Mouse (Mus musculus): Measurements from ENCODE around the gene Rdh16f2. TPM values are rescaled to one million over a fixed set of nuclear protein-coding genes. Genes with fewer than 3 reads are reported as not detected.
"Not testable (repeated sequence)": the region's sequence is repeated elsewhere in the genome, so short reads cannot be mapped to it uniquely, and the experiment has no call there.

Rdh16f2 gene
- total RNA-seq, 2 experiments from 2014 or later, result not detected

- no peak for DNase-seq (ENCODE audit: low spot score in 2 of 2)
Observed at GRCm38 (mm10) chr10:127888605-127889004, 22.3 kb downstream of the Rdh16f2 start, which contains the start of gene Rdh7. Gene Rdh7 (minus strand): TSS chr10:127888817.

DNA sequence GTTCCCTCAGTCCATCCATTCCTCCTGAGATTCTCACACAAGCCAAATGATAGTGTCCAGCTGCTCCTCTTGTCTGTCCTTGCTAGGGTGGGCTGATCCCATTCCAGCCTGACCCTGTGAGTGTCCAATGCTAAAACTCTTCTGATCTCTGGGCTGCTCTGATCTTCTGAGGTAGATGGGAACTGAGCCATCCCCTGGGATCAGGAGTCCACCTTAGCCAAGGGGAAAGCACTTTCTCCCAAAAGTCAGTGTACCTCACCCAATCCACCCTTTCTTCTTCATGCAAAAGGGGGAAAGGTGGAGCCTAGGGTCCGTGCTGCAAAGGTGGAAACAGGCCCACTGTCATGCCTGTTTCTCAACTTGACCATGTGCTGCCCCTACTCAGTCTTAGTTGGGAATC is 25.2 kb downstream of the Rdh16f2 start:
- no peak for DNase-seq (ENCODE audit: low spot score in 2 of 2)

GRCm38 (mm10) chr10:127893163-127894022 is 27.1 kb downstream of the Rdh16f2 start:
- DNase-seq (ENCODE audit: low spot score in 2 of 2), result not testable (repeated sequence)

DNA sequence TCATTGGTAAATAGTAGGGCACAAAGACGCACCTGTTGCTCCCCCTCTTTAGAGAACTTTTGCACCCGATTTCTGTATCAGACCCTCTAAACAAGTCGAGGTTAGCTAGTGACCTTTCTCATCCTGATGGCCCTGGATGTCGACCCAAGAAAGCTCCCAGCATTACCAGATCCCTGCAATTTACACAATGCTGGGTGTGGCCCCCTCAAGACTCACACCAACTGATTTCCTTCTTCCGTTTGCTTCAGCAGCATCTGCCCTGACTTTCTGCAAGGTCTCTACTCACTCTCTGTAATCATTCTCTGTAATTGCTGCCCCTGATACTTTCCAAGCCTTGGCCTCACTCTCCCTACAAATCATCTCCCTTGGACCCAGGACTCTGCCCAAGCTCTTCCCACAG is 30.4 kb downstream of the Rdh16f2 start:
- no peak for DNase-seq (ENCODE audit: low spot score in 2 of 2)

- no peak for DNase-seq (ENCODE audit: low spot score in 2 of 2)
Observed at GRCm38 (mm10) chr10:127897506-127897905, 31.2 kb downstream of the Rdh16f2 start.

DNA sequence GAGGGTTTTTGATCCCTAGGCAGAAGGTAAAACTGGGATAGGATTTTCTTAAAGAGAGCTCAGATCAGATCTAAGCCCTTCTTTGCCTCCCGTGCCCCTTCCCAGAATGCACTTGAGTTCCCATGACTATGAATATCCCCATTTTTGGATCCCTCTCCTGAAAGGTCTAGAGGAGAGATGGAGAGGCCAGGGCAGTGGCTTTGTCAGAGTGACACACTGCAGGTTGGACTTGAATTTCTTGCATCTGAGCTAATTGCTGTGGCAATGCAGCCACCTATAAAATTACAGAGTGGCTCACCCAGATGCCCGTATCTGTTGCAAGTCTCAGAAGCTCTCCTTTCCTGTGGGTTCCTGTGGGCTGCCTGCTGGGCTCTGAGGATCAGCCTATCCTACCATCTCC is 31.9 kb downstream of the Rdh16f2 start, which contains the start of gene Sdr9c7:
Gene Sdr9c7 (plus strand): TSS at position 301 of the 400 bp plus-strand sequence.
- DNase-seq (ENCODE audit: low spot score in 2 of 2), result no peak

DNA sequence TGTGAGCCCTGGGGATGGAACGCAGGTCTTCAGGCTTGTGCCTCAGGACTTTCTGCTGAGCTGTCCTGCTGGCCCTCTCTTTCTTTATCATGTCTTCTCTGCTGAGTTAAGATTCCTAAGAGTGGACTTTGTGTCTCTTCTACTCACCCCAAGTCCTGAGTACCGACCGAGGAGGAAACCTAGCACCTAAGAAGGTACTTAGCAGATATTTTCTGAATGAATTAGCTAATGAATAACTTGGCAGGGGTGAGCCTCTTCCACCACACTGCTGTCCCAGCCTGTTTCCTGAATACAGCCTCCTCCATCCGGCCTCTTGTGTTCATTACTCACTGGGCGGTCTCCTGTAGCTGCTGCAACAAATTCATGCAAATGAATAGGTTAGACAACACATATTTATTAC is 33.5 kb downstream of the Rdh16f2 start:
- no peak for DNase-seq (ENCODE audit: low spot score in 2 of 2)

DNA sequence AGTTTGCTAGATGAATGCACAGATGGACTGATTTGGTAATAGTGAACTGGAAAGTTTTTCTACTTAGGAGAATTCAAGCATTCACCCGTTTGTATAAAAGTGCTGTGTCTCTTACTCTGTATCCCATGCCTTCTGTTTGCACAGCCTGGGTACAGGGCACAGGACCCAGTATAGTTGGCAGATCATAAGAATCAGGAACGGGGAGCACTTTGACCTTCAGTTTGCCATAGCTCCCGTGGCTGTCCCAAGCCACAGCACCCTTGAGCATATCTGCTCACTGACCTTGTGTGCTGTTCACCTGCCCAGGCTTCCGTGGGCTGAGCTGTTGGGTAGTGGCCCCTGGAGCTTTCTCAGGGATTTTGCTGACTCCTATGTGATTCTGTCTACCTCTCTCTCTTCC is 35.5 kb downstream of the Rdh16f2 start:
- no peak for DNase-seq (ENCODE audit: low spot score in 2 of 2)

GRCm38 (mm10) chr10:127903116-127903515 is 36.8 kb downstream of the Rdh16f2 start:
- DNase-seq (ENCODE audit: low spot score in 2 of 2), result peak in 1 of 2 experiments; percentile 4

DNA sequence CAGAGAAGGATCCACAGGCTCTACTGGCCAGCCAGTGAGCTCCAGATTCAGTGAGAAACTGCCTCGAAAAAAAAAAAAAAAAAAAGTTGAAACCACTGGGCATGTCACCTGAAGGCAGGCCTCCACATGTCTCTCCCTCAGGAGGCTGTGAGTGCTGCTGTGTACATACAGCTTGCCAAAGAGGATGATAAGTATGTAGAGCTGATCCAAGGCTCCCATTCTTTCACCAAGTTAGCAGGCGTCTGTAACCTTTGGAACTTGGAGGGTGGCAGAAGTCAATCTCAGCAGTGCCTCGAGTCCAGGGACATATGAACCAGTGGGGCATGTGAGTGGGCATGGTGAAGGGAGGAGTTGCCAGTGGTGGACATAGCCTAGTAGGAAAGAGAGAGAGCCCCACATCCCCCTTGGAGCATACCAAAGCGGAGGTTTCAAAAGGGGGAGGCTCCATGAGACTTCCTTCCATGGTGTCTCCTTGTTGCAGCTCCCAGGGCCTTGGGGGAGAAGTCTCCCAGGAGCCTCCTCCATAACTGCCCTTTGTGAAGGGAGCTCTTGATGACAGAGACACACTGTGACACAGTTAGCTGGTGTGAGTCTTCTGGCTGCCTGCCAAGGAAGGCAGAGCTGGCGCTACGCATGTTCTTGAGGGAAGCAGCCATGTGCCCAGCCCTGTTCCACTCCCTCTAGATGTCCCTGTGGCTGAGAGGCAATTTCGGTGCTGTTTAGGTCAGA is 38.6 kb downstream of the Rdh16f2 start:
- peak; percentile 27 for DNase-seq (ENCODE audit: low spot score in 2 of 2)

GRCm38 (mm10) chr10:127906138-127906537 is 39.9 kb downstream of the Rdh16f2 start:
- DNase-seq (ENCODE audit: low spot score in 2 of 2), result no peak

- no peak for DNase-seq (ENCODE audit: low spot score in 2 of 2)
Observed at GRCm38 (mm10) chr10:127907386-127907951, 41.2 kb downstream of the Rdh16f2 start.

- no peak for DNase-seq (ENCODE audit: low spot score in 2 of 2)
Observed at GRCm38 (mm10) chr10:127915578-127915977, 49.3 kb downstream of the Rdh16f2 start.

GRCm38 (mm10) chr10:127917183-127917582 is 50.9 kb downstream of the Rdh16f2 start:
- DNase-seq (ENCODE audit: low spot score in 2 of 2), result not testable (repeated sequence)

- DNase-seq (ENCODE audit: low spot score in 2 of 2), result no peak
Observed at GRCm38 (mm10) chr10:127917651-127918050, 51.4 kb downstream of the Rdh16f2 start.

- DNase-seq (ENCODE audit: low spot score in 2 of 2), result no peak
Observed at GRCm38 (mm10) chr10:127922241-127922640, 56.0 kb downstream of the Rdh16f2 start.

GRCm38 (mm10) chr10:127923024-127923423 is 56.8 kb downstream of the Rdh16f2 start:
- DNase-seq (ENCODE audit: low spot score in 2 of 2), result no peak

- no peak for DNase-seq (ENCODE audit: low spot score in 2 of 2)
Observed at GRCm38 (mm10) chr10:127924597-127925378, 58.5 kb downstream of the Rdh16f2 start.
